Mouse (Mus musculus) forebrain, postnatal 0 days (tissue): ENCODE measurements around the gene Vmn1r78. TPM values are rescaled to one million over a fixed set of nuclear protein-coding genes. Genes with fewer than 3 reads are reported as not detected.
"Not testable (repeated sequence)": the region's sequence is repeated elsewhere in the genome, so short reads cannot be mapped to it uniquely, and the experiment has no call there.

ENCODE experiments used
- ATAC-seq: fragments of 200-750 bp; cut with Nextera tagmentation; 2 replicates; pipeline ENCODE4 v1.8.0; 2017; ENCODE audit warnings: mild to moderate bottlenecking, moderate library complexity
- DNase-seq: peaks from one replicate; pipeline ENCODE4 v3.0.0-alpha.2; 2015
- H3K27ac ChIP-seq: fragments of 300-500 bp; sonication (generic); 2 replicates; pipeline ENCODE4 v1.5.1; 2014; ENCODE audit warnings: low read depth, mild to moderate bottlenecking, antibody characterized with exemption, low read length, moderate library complexity, mixed read lengths
- H3K27me3 ChIP-seq: fragments of 300-500 bp; sonication (generic); 2 replicates; pipeline ENCODE4 v1.6.1; 2014; ENCODE audit warnings: mild to moderate bottlenecking, low read length, mixed read lengths; ENCODE audit not compliant: insufficient read depth
- H3K36me3 ChIP-seq: fragments of 300-500 bp; sonication (generic); 2 replicates; pipeline ENCODE4 v1.6.1; 2014; ENCODE audit warnings: mild to moderate bottlenecking, moderate library complexity; ENCODE audit not compliant: insufficient read depth
- H3K4me1 ChIP-seq: fragments of 300-500 bp; sonication (generic); 2 replicates; pipeline ENCODE4 v1.6.1; 2014; ENCODE audit warnings: antibody characterized with exemption; ENCODE audit not compliant: insufficient read depth
- H3K4me2 ChIP-seq: fragments of 300-500 bp; sonication (generic); 2 replicates; pipeline ENCODE4 v1.6.1; 2014; ENCODE audit warnings: low read depth, mild to moderate bottlenecking, moderate library complexity
- H3K4me3 ChIP-seq: fragments of 300-500 bp; sonication (generic); 2 replicates; pipeline ENCODE4 v1.5.1; 2014; ENCODE audit warnings: low read depth, low read length, mixed read lengths
- H3K9ac ChIP-seq: fragments of 300-500 bp; sonication (generic); 2 replicates; pipeline ENCODE4 v1.6.1; 2014; ENCODE audit warnings: mild to moderate bottlenecking
- H3K9me3 ChIP-seq: fragments of 300-500 bp; sonication (generic); 2 replicates; pipeline ENCODE4 v1.6.1; 2016; ENCODE audit warnings: low read length
- CTCF ChIP-seq: sonication (generic); IDR thresholded peaks from 2 replicates; pipeline ENCODE4 v1.5.1; 2016; ENCODE audit warnings: antibody characterized with exemption, control low read depth, low read depth
- WGBS: fragments of 180-500 bp; shearing (Covaris S2); extraction: QIAGEN DNeasy Blood & Tissue Kit; methylation state at CpG from one replicate; pipeline ENCODE4 v1.1.7; 2014; 5-methylcytosine and 5-hydroxymethylcytosine counted together
- polyA plus RNA-seq: library from polyadenylated mRNA; unstranded; fragments of >200 nt; fragmentation: Nextera tagmentation; extraction: Ambion mirVana; gene quantifications from 2 replicates; pipeline ENCODE4 v1.2.1, GENCODE M21; 2015
- total RNA-seq: library from RNA; depleted of rRNA; stranded (reverse); fragments of >200 nt; gene quantifications from 2 replicates; pipeline ENCODE4 v1.2.3, GENCODE M21; 2014; rRNA removed

Gene Vmn1r78
- total RNA-seq (not detected in 2 replicates), polyA plus RNA-seq (not detected in 2 replicates)

DNA sequence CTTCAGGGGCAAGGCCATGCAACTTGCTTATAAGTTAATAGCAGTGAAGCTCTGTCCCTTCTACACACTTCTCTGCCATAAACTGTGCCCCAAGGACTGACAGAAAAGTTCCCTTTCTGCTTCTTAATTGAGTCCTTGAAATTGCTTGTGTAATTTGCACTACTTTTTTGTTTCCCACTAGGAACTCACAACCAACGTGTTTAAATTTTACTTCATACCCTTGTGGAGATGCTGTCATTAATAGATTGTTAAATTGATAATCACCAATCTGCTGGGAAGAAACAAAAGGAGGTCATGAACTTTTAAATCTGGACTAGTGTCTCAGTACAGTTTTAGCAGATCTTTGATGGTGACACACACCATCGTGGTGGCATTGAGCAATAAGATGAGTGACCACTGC lies at the start of gene Vmn1r78:
Vmn1r78 (plus strand) TSS at position 301 of the 400 bp plus-strand sequence.
- WGBS: 54% methylated on average over 2 of the region's 2 CpGs
- Histone ChIP-seq H3K27me3 (no peaks in the 10 kb centered on the region), H3K4me2 (no peak within 1 kb of the TSS), H3K9ac (no peak within 1 kb of the TSS), H3K4me3 (no peak within 1 kb of the TSS), H3K4me1 (no peaks in the 10 kb centered on the region), H3K9me3 (no peaks in the 10 kb centered on the region), H3K36me3 (no peaks in the 10 kb centered on the region), H3K27ac (no peak within 1 kb of the TSS)
- ATAC-seq: no peak
- DNase-seq: no peak
- TF ChIP-seq CTCF: no peak

DNA sequence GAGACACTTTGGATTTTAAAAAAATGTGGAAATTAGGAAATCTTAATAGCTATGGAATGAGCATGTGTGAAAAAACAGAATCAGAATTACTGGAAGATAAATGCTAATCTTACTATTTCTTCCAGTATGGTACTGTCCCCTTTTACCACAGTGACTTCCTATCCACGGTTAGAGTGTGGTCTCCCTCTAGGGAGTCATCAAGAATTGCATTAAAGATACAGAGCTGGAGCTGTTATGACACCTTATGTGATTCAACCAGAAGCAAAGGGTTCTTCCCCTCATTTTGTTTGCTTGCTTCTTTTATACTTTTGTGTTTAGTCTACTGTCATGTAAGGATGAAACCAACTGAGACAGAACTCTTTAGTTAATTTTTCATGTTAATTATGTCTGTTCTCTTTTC lies 6.4 kb downstream of the Vmn1r78 start:
- not testable (repeated sequence) for H3K9ac ChIP-seq, DNase-seq, H3K4me3 ChIP-seq, H3K4me1 ChIP-seq, H3K36me3 ChIP-seq, H3K9me3 ChIP-seq, ATAC-seq, H3K27me3 ChIP-seq, H3K4me2 ChIP-seq, H3K27ac ChIP-seq
- 24% methylated on average over 1 of the region's 1 CpGs for WGBS

- not testable (repeated sequence) for H3K27me3 ChIP-seq
Observed at GRCm38 (mm10) chr7:12170979-12171378, 20.9 kb downstream of the Vmn1r78 start, which contains the start of gene Vmn1r79. Vmn1r79 (plus strand) TSS chr7:12171279.

DNA sequence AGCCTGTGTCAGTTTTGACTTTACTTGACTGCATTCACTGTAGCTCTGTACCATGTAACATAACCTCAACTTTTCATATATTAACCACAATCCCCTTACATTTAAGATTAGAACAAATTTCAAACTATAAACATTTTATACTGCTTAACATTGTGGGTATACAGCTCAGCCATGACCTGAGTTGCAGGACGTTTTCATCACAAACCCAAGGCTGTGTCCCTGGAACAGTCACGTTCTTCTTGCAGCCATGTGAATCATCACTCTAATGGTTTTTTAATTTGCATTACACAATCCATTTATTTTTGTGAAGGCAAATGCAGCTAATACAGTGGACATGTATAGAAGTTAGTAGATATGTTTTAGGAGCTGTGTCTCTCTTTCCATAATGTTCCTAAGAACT lies 22.9 kb downstream of the Vmn1r78 start:
- not testable (repeated sequence) for H3K9me3 ChIP-seq, H3K9ac ChIP-seq, ATAC-seq, H3K36me3 ChIP-seq, H3K27ac ChIP-seq, H3K27me3 ChIP-seq, H3K4me1 ChIP-seq, H3K4me3 ChIP-seq, DNase-seq, H3K4me2 ChIP-seq
- WGBS: 63% methylated on average over 2 of the region's 2 CpGs

More at GRCm38 (mm10) chr7:12170979-12171378, 20.9 kb downstream of the Vmn1r78 start, which contains the start of gene Vmn1r79:
- H3K27ac ChIP-seq, H3K4me3 ChIP-seq, H3K4me1 ChIP-seq, H3K36me3 ChIP-seq, H3K9me3 ChIP-seq, H3K4me2 ChIP-seq, DNase-seq, H3K9ac ChIP-seq, ATAC-seq: not testable (repeated sequence)

GRCm38 (mm10) chr7:12188986-12189385 lies 38.9 kb downstream of the Vmn1r78 start, which contains the start of gene Vmn1r80:
Vmn1r80 (plus strand) TSS chr7:12189286.
- no peak within 1 kb of the TSS for H3K9ac ChIP-seq
- 0 out of 2 replicates have a peak, but pooled peaks cover 6% of the 10 kb centered on the region for H3K9me3 ChIP-seq
- WGBS: 83% methylated on average over 1 of the region's 1 CpGs
- no peak for TF ChIP-seq CTCF
- no peak within 1 kb of the TSS for H3K27ac ChIP-seq
- DNase-seq: no peak
- no peak within 1 kb of the TSS for H3K4me2 ChIP-seq
- no peak for ATAC-seq
- no peak within 1 kb of the TSS for H3K4me3 ChIP-seq
- H3K27me3 ChIP-seq: no peaks in the 10 kb centered on the region
- H3K36me3 ChIP-seq: no peaks in the 10 kb centered on the region
- no peaks in the 10 kb centered on the region for H3K4me1 ChIP-seq

GRCm38 (mm10) chr7:12204141-12204540 lies 54.1 kb downstream of the Vmn1r78 start:
- Histone ChIP-seq H3K27me3 (no peaks in the 10 kb centered on the region), H3K4me1 (no peaks in the 10 kb centered on the region), H3K9ac (no peak overlapping the region), H3K9me3 (peaks cover 9% of the 10 kb centered on the region; the same call in 1 of the 2 replicates), H3K4me2 (no peak overlapping the region), H3K27ac (no peak overlapping the region), H3K4me3 (no peak overlapping the region), H3K36me3 (no peaks in the 10 kb centered on the region)
- no peak for ATAC-seq
- DNase-seq: no peak
- WGBS: 57% methylated on average over 2 of the region's 2 CpGs
- TF ChIP-seq CTCF: no peak

Other genes starting within 250 kb of the Vmn1r78 start
- not detected in 2 replicates for gene Vmn1r76, start 212.0 kb upstream of the Vmn1r78 start, total RNA-seq
- gene Vmn1r76, start 212.0 kb upstream of the Vmn1r78 start, polyA plus RNA-seq: not detected in 2 replicates
- not detected in 2 replicates for gene Vmn1r77, start 113.5 kb upstream of the Vmn1r78 start, total RNA-seq
- not detected in 2 replicates for gene Vmn1r77, start 113.5 kb upstream of the Vmn1r78 start, polyA plus RNA-seq
- gene Vmn1r79, start 21.0 kb downstream of the Vmn1r78 start, total RNA-seq: not detected in 2 replicates
- gene Vmn1r79, start 21.0 kb downstream of the Vmn1r78 start, polyA plus RNA-seq: not detected in 2 replicates
- not detected in 2 replicates for gene Vmn1r80, start 39.0 kb downstream of the Vmn1r78 start, total RNA-seq
- gene Vmn1r80, start 39.0 kb downstream of the Vmn1r78 start, polyA plus RNA-seq: not detected in 2 replicates
- gene Vmn1r81, start 118.0 kb downstream of the Vmn1r78 start, total RNA-seq: under 0.01 TPM in 1 of 2 replicates, not detected in the other
- not detected in 2 replicates for gene Vmn1r81, start 118.0 kb downstream of the Vmn1r78 start, polyA plus RNA-seq
- gene Vmn1r82, start 150.2 kb downstream of the Vmn1r78 start, total RNA-seq: not detected in 2 replicates
- gene Vmn1r82, start 150.2 kb downstream of the Vmn1r78 start, polyA plus RNA-seq: not detected in 2 replicates
- gene Vmn1r83, start 179.2 kb downstream of the Vmn1r78 start, total RNA-seq: not detected in 2 replicates
- gene Vmn1r83, start 179.2 kb downstream of the Vmn1r78 start, polyA plus RNA-seq: not detected in 2 replicates
- gene Vmn1r84, start 219.0 kb downstream of the Vmn1r78 start, total RNA-seq: not detected in 2 replicates
- gene Vmn1r84, start 219.0 kb downstream of the Vmn1r78 start, polyA plus RNA-seq: not detected in 2 replicates